Mouse (Mus musculus): ENCODE results near the gene 4930447C04Rik. TPM values are rescaled to one million over a fixed set of nuclear protein-coding genes. Genes with fewer than 3 reads are reported as not detected.

Gene 4930447C04Rik
- 2.6 and 4.1 TPM in 2 replicates for polyA plus RNA-seq (2014; fragmentation: Nextera tagmentation; extraction: Ambion mirVana)

DNA sequence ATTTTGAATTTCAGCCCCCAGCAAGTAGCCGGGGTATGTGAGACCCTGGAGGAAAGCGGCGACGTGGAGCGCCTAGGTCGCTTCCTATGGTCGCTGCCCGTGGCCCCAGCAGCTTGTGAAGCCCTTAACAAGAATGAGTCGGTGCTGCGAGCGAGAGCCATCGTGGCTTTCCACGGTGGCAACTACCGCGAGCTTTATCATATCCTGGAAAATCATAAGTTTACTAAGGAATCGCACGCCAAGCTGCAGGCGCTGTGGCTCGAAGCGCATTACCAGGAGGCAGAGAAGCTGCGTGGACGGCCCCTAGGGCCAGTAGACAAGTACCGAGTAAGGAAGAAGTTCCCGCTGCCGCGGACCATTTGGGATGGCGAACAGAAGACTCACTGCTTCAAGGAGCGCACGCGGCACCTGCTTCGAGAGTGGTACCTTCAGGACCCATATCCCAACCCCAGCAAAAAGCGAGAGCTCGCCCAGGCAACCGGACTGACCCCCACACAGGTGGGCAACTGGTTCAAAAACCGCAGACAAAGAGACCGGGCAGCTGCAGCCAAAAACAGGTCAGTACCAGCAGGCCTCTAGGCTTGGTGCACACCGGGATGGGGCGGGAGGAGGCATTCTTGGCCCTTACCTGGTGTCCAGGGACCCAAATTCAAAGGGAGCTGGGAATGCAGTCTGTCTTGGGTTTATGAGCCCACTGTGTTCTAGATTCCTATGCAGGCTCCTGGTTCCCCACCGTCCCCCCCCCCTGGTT, at the start of gene 4930447C04Rik:
Gene 4930447C04Rik (minus strand): TSS at position 704 of the 751 bp plus-strand sequence.
- H3K9me3 ChIP-seq (ENCODE audit: control insufficient read depth, low read length), result no peaks in the 10 kb centered on the region
- H3K27me3 ChIP-seq (ENCODE audit: control insufficient read depth, insufficient read depth, low read length), result peaks cover 78% of the 10 kb centered on the region
- peak within 1 kb of the TSS; percentile 10 for H3K4me3 ChIP-seq (ENCODE audit: low read depth, low read length)
- H3K4me2 ChIP-seq (ENCODE audit: low read depth, severe bottlenecking), result peak within 1 kb of the TSS; percentile 28
- DNase-seq (ENCODE audit: low spot score) (peak; percentile 61), ATAC-seq (ENCODE audit: insufficient number of reproducible peaks, low FRiP score, low TSS enrichment, low read depth) (no peak)
- 0 out of 2 replicates have a peak, but pooled peaks cover under 1% of the 10 kb centered on the region for H3K4me1 ChIP-seq (ENCODE audit: control insufficient read depth, insufficient read depth, low read length)
- no peaks in the 10 kb centered on the region for H3K36me3 ChIP-seq (ENCODE audit: control insufficient read depth, insufficient read depth, low read length)
- H3K27ac ChIP-seq (replicated peaks; ENCODE audit: low read depth, low read length), result no peak within 1 kb of the TSS
- under 1% methylated on average over 39 of the region's 39 CpGs for WGBS
- no peak within 1 kb of the TSS for H3K9ac ChIP-seq (ENCODE audit: low read length)

DNA sequence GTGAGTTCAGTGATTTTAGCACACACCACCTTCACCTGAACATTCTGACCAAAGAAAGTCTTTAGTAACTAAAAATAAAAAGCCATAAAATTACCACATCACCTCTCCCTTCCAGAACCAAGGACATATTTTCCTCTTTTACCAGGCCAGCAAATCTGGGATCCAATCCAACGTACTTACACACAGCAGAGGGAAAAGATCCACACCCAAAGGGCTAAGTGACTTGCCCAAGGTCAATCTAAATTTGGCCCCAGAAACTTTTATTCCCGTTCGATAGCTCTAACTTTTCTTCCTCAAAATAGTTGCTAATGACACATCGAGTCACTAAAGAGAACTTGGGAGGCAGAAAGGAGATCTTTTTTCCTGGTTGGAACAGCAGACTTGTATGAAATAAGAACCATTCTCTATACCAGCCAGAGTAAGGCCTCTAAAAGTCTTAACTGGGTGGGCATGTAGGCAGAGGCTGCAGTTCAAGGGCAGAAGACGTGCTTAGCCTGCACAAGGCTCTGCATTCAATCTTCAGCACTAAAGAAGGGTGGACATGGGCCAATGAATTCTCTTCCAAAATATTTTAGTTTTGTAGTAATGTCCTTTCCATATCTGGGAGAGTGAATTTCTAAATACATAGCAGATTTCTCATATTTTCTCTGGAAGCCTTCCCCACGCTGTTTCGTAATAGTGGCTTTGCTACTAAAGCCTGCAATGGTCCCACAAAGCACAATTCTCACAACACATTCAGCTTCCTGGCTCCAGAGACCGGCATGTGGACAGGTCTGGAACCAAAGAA, 42.7 kb upstream of the 4930447C04Rik start:
- H3K9ac ChIP-seq (ENCODE audit: low read length), result no peak overlapping the region
- H3K4me1 ChIP-seq (ENCODE audit: control insufficient read depth, insufficient read depth, low read length), result no peaks in the 10 kb centered on the region
- H3K9me3 ChIP-seq (ENCODE audit: control insufficient read depth, low read length), result no peaks in the 10 kb centered on the region
- H3K4me2 ChIP-seq (ENCODE audit: low read depth, severe bottlenecking), result no peak overlapping the region
- 0 out of 2 replicates have a peak, but pooled peaks cover 3% of the 10 kb centered on the region for H3K27me3 ChIP-seq (ENCODE audit: control insufficient read depth, insufficient read depth, low read length)
- H3K4me3 ChIP-seq (ENCODE audit: low read depth, low read length), result no peak overlapping the region
- no peak for DNase-seq (ENCODE audit: low spot score)
- H3K27ac ChIP-seq (replicated peaks; ENCODE audit: low read depth, low read length), result no peak overlapping the region
- WGBS, result 90% methylated on average over 8 of the region's 8 CpGs
- H3K36me3 ChIP-seq (ENCODE audit: control insufficient read depth, insufficient read depth, low read length), result no peaks in the 10 kb centered on the region
- ATAC-seq (ENCODE audit: insufficient number of reproducible peaks, low FRiP score, low TSS enrichment, low read depth), result no peak

DNA sequence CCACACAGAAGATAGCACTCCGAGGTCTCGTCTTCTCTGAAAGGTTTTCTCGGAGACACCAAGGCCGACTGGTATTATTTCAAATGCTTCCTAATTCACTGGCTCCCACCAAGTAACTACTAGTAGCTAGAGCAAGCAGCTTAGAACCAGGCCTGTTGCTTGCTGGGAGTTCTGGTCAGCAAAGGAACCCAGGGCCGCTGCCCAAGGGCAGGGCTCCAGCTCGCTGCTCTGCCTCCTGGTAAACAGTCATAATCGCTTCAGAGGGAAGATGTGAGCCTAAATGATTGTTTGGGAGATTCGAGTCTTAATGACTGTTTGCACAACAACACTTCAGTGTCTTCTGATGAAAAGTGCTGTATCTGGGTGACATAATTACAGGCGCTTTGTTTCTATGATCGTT, 42.0 kb upstream of the 4930447C04Rik start:
- no peaks in the 10 kb centered on the region for H3K9me3 ChIP-seq (ENCODE audit: control insufficient read depth, low read length)
- H3K27ac ChIP-seq (replicated peaks; ENCODE audit: low read depth, low read length), result no peak overlapping the region
- H3K36me3 ChIP-seq (ENCODE audit: control insufficient read depth, insufficient read depth, low read length), result no peaks in the 10 kb centered on the region
- ATAC-seq (ENCODE audit: insufficient number of reproducible peaks, low FRiP score, low TSS enrichment, low read depth), result no peak
- H3K4me1 ChIP-seq (ENCODE audit: control insufficient read depth, insufficient read depth, low read length), result no peaks in the 10 kb centered on the region
- DNase-seq (ENCODE audit: low spot score), result no peak
- no peak overlapping the region for H3K9ac ChIP-seq (ENCODE audit: low read length)
- 69% methylated on average over 10 of the region's 10 CpGs for WGBS
- 0 out of 2 replicates have a peak, but pooled peaks cover 3% of the 10 kb centered on the region for H3K27me3 ChIP-seq (ENCODE audit: control insufficient read depth, insufficient read depth, low read length)
- H3K4me3 ChIP-seq (ENCODE audit: low read depth, low read length), result no peak overlapping the region
- H3K4me2 ChIP-seq (ENCODE audit: low read depth, severe bottlenecking), result no peak overlapping the region

DNA sequence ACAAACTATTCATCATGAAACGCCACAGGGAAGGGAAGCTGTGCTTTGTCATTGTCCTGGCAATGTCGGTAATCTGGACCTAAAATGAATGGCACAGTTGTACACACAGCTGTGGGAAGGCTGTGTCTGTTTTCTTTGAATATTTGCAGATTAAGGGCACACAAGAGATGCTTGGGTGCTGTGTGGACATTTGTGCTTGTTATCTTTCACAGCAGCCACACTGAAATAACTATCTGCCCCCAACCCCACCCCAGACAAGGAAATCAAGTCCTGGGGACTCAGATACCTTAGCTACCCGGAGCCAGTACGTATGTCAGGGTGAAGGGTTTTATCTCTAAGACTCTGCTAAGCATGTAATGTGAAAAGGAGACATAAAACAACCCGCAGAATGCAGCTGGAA, 38.7 kb upstream of the 4930447C04Rik start:
- H3K4me1 ChIP-seq (ENCODE audit: control insufficient read depth, insufficient read depth, low read length), result peaks cover 6% of the 10 kb centered on the region; the same call in 1 of the 2 replicates
- H3K36me3 ChIP-seq (ENCODE audit: control insufficient read depth, insufficient read depth, low read length), result no peaks in the 10 kb centered on the region
- 85% methylated on average over 5 of the region's 5 CpGs for WGBS
- H3K9me3 ChIP-seq (ENCODE audit: control insufficient read depth, low read length), result no peaks in the 10 kb centered on the region
- DNase-seq (ENCODE audit: low spot score) (no peak), ATAC-seq (ENCODE audit: insufficient number of reproducible peaks, low FRiP score, low TSS enrichment, low read depth) (no peak)
- H3K9ac ChIP-seq (ENCODE audit: low read length), result no peak overlapping the region
- H3K4me2 ChIP-seq (ENCODE audit: low read depth, severe bottlenecking), result no peak overlapping the region
- H3K27ac ChIP-seq (replicated peaks; ENCODE audit: low read depth, low read length), result no peak overlapping the region
- H3K27me3 ChIP-seq (ENCODE audit: control insufficient read depth, insufficient read depth, low read length), result 0 out of 2 replicates have a peak, but pooled peaks cover 3% of the 10 kb centered on the region
- H3K4me3 ChIP-seq (ENCODE audit: low read depth, low read length), result no peak overlapping the region

DNA sequence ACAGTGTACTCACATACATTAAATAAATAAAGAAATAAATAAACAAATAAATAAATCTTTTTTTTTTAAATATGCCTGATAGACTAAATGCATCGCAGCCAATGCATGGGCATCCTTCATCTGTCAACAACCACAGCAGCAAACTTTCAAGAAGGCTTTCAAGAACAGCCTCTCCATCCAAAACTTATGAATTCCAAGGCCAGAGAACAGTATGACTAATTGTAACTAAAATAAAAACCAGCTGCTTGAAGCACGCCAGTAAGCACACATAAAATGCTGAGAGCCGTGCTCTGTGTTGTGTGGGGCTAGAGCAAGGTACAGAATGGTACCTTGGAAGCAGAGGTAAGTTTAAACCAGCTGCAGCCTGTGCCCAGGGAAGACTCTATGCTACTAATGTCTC, 37.3 kb upstream of the 4930447C04Rik start:
- Histone ChIP-seq H3K27me3 (ENCODE audit: control insufficient read depth, insufficient read depth, low read length) (0 out of 2 replicates have a peak, but pooled peaks cover 5% of the 10 kb centered on the region), H3K27ac (replicated peaks; ENCODE audit: low read depth, low read length) (no peak overlapping the region), H3K4me1 (ENCODE audit: control insufficient read depth, insufficient read depth, low read length) (peaks cover 6% of the 10 kb centered on the region; the same call in 1 of the 2 replicates), H3K4me3 (ENCODE audit: low read depth, low read length) (no peak overlapping the region), H3K9me3 (ENCODE audit: control insufficient read depth, low read length) (no peaks in the 10 kb centered on the region), H3K9ac (ENCODE audit: low read length) (no peak overlapping the region), H3K36me3 (ENCODE audit: control insufficient read depth, insufficient read depth, low read length) (no peaks in the 10 kb centered on the region), H3K4me2 (ENCODE audit: low read depth, severe bottlenecking) (no peak overlapping the region)
- 46% methylated on average over 3 of the region's 3 CpGs for WGBS
- DNase-seq (ENCODE audit: low spot score), result no peak
- no peak for ATAC-seq (ENCODE audit: insufficient number of reproducible peaks, low FRiP score, low TSS enrichment, low read depth)

DNA sequence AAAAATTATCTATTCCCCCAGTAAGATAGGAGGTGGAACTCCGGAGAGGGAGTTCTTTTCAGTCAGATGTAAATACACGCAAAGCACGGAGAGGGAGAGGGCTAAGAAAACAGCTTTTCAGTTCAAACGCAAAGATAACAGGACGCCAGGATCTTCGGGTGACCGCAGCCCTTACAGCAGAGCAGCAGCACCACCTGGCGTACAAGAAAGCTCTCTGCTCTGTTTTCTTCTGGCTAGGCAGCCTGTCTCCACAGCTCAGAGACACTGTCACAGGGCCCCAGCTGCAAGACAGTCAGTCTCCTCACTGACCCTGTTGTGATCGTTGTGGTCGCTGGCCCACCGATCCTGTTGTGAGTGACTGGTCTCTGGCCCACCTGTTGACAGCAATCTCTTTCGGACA, 36.1 kb upstream of the 4930447C04Rik start:
- 3% methylated on average over 12 of the region's 12 CpGs for WGBS
- Histone ChIP-seq H3K9me3 (ENCODE audit: control insufficient read depth, low read length) (no peaks in the 10 kb centered on the region), H3K27ac (replicated peaks; ENCODE audit: low read depth, low read length) (no peak overlapping the region), H3K27me3 (ENCODE audit: control insufficient read depth, insufficient read depth, low read length) (0 out of 2 replicates have a peak, but pooled peaks cover 5% of the 10 kb centered on the region), H3K4me1 (ENCODE audit: control insufficient read depth, insufficient read depth, low read length) (peaks cover 6% of the 10 kb centered on the region; the same call in 1 of the 2 replicates), H3K36me3 (ENCODE audit: control insufficient read depth, insufficient read depth, low read length) (no peaks in the 10 kb centered on the region), H3K9ac (ENCODE audit: low read length) (no peak overlapping the region), H3K4me2 (ENCODE audit: low read depth, severe bottlenecking) (peak overlapping the region; percentile 45), H3K4me3 (ENCODE audit: low read depth, low read length) (no peak overlapping the region)
- DNase-seq (ENCODE audit: low spot score), result peak; percentile 83
- no peak for ATAC-seq (ENCODE audit: insufficient number of reproducible peaks, low FRiP score, low TSS enrichment, low read depth)

DNA sequence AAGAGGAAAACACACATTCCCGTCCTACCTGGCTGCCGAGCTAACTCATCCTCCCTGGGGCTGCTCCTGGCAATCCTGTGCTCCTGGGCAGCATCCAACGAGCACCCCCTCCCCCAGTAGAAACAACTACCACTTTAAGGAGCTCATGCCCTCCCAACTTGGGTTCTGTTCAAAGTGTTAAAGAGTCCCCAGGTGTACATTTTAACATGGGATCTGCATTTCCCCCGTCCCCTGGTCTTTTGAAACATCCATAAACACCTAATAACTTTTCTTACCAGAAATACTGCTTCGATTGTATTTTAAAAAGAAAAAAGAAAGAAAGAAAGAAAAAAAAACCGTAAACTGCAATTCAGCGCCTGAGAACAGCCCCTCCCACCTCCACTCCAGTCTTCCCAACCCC, 35.6 kb upstream of the 4930447C04Rik start:
- 1% methylated on average over 7 of the region's 7 CpGs for WGBS
- H3K4me1 ChIP-seq (ENCODE audit: control insufficient read depth, insufficient read depth, low read length), result peaks cover 6% of the 10 kb centered on the region; the same call in 1 of the 2 replicates
- H3K9me3 ChIP-seq (ENCODE audit: control insufficient read depth, low read length), result no peaks in the 10 kb centered on the region
- DNase-seq (ENCODE audit: low spot score), result peak; percentile 36
- H3K36me3 ChIP-seq (ENCODE audit: control insufficient read depth, insufficient read depth, low read length), result no peaks in the 10 kb centered on the region
- H3K9ac ChIP-seq (ENCODE audit: low read length), result no peak overlapping the region
- ATAC-seq (ENCODE audit: insufficient number of reproducible peaks, low FRiP score, low TSS enrichment, low read depth), result peak; percentile 54
- 0 out of 2 replicates have a peak, but pooled peaks cover 5% of the 10 kb centered on the region for H3K27me3 ChIP-seq (ENCODE audit: control insufficient read depth, insufficient read depth, low read length)
- H3K27ac ChIP-seq (replicated peaks; ENCODE audit: low read depth, low read length), result no peak overlapping the region
- H3K4me3 ChIP-seq (ENCODE audit: low read depth, low read length), result no peak overlapping the region
- H3K4me2 ChIP-seq (ENCODE audit: low read depth, severe bottlenecking), result peak overlapping the region; percentile 45

DNA sequence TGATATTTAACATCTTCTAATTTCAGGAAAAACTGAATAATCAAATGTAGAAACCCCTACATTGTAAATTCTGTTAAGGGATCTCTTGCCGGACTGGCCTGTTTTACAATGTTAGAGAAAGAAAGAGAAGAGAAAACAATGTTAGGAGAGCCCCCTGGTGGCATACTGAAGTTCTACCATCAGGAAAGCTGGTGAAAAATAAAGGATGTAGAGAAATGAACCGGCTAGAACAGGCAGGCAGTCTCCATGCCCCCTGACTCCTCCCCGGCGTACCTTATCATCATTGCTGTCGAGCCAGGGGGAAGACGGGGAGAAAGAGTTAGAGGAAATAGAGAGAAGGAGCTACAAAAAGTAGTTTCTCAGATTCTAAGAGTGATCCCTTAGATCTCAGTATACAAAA, 32.6 kb upstream of the 4930447C04Rik start:
- Histone ChIP-seq H3K4me3 (ENCODE audit: low read depth, low read length) (no peak overlapping the region), H3K27ac (replicated peaks; ENCODE audit: low read depth, low read length) (no peak overlapping the region), H3K4me1 (ENCODE audit: control insufficient read depth, insufficient read depth, low read length) (peaks cover 6% of the 10 kb centered on the region; the same call in 1 of the 2 replicates), H3K9ac (ENCODE audit: low read length) (no peak overlapping the region), H3K9me3 (ENCODE audit: control insufficient read depth, low read length) (no peaks in the 10 kb centered on the region), H3K27me3 (ENCODE audit: control insufficient read depth, insufficient read depth, low read length) (0 out of 2 replicates have a peak, but pooled peaks cover 2% of the 10 kb centered on the region), H3K4me2 (ENCODE audit: low read depth, severe bottlenecking) (no peak overlapping the region), H3K36me3 (ENCODE audit: control insufficient read depth, insufficient read depth, low read length) (no peaks in the 10 kb centered on the region)
- no peak for ATAC-seq (ENCODE audit: insufficient number of reproducible peaks, low FRiP score, low TSS enrichment, low read depth)
- peak; percentile 60 for DNase-seq (ENCODE audit: low spot score)
- 12% methylated on average over 6 of the region's 6 CpGs for WGBS
